Mouse (Mus musculus): ENCODE results near the gene Cebpb.

Gene Cebpb

GRCm38 (mm10) chr2:167691871-167692661 lies 3.4 kb downstream of the Cebpb start:
- no peak for DNase-seq (ENCODE audit: low spot score in 2 of 2)

DNA sequence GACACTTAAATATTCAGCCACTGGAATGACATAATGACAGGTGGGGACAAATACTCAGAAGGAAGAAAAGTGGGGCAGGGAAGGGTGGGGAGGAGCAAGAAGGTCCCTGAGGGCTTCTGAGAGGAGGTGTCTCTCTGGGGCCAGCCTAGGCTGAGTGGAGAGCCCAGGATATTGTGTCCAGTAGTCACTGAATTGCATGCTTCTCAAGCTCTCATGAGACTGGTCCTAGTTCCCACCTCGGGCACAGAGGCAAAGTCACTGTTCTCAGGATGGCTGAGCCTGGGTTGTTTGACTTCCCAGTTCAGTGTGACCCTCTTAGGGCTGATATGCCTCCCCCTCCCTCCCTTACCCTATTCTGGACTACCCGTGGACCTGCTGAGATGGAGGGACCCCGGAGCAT lies 4.1 kb downstream of the Cebpb start:
- DNase-seq (ENCODE audit: low spot score in 2 of 2), result no peak

DNA sequence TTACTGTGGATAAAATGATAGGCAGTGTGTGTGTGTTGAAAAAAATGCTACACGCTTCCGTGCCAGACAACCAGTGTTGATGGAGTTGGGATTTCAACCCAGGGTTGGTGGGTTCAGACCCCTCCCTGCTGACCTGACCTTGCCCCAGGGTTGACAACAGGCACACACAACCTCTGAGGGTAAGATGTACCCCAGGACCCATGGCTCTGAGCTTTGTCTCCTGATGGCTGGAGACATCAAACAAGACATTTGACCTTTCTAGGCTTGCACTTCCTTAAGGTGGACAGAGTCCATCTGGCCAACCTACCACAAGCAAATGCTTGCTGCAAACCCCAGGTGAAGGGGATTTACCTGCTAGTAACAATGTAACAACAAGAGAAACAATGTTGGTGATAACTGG lies 4.8 kb downstream of the Cebpb start:
- DNase-seq (ENCODE audit: low spot score in 2 of 2), result no peak

DNA sequence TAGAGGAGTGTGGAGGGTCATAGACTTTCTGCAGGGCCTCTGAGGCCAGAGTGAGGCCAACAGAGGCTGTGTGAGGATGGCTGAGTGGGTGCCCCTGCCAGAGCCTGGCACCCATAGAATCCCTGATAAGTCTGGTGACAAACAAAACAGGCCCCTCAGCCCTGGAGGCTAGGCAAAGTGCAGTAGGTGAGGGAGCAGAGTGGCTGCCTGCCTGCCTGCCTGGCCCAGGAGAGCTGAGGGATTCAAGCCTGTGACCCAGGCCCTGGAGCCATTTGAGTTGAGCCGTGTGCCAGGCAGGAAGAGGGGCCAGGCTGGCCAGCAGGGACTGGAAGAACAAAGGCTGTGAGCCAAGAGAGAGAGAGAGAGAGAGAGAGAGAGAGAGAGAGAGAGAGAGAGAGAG lies 5.5 kb downstream of the Cebpb start:
- DNase-seq (ENCODE audit: low spot score in 2 of 2), result peak in 1 of 2 experiments; percentile 59

DNA sequence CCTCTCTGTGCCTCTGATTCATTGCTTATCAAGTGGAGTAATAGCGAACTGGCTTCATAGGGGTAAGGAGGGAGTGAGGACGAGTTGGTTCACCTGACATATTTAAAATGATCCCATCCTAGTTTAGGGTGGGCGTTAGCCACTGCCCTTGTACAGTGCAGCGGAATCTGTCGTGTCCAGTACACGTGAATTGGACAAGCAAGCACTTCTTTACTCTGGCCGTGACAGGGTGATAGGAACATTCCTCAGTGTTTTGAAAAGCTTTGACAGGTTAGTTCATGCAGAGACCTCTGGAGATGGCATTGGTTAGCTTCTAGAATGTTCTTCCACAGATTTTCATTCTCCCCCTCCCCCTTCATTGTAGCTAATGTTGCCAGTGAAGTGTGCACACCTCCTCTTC lies 6.2 kb downstream of the Cebpb start:
- DNase-seq (ENCODE audit: low spot score in 2 of 2), result no peak

- no peak for DNase-seq (ENCODE audit: low spot score in 2 of 2)
These were observed 6.8 kb downstream of the Cebpb start for GRCm38 (mm10) chr2:167695491-167695890.

- no peak for DNase-seq (ENCODE audit: low spot score in 2 of 2)
These were observed 7.4 kb downstream of the Cebpb start for GRCm38 (mm10) chr2:167696143-167696542.

- DNase-seq (ENCODE audit: low spot score in 2 of 2), result peak; percentile 48 to 75
These were observed 9.2 kb downstream of the Cebpb start for GRCm38 (mm10) chr2:167697902-167698301.

DNA sequence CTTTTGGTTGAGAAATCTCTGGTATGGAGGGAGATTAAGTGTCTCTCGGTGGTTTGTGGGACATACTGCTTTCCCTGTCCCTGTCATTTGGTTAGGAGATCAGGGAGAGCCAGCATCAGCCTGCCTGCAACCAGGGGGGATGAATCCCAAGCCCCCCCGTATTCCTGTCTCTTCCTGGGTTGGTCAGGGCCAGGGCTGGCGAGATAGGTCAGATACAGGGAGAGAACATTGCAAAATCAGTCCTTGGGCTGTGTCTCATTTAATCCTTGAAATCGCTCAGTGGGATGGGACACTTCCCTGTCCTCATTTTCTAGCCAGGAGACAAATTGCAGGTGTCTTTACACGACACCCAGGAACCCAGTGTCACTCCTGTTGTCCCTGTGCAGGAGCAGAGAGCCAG lies 11.3 kb downstream of the Cebpb start:
- DNase-seq (ENCODE audit: low spot score in 2 of 2), result no peak

GRCm38 (mm10) chr2:167701472-167701871 lies 12.8 kb downstream of the Cebpb start:
- no peak for DNase-seq (ENCODE audit: low spot score in 2 of 2)

DNA sequence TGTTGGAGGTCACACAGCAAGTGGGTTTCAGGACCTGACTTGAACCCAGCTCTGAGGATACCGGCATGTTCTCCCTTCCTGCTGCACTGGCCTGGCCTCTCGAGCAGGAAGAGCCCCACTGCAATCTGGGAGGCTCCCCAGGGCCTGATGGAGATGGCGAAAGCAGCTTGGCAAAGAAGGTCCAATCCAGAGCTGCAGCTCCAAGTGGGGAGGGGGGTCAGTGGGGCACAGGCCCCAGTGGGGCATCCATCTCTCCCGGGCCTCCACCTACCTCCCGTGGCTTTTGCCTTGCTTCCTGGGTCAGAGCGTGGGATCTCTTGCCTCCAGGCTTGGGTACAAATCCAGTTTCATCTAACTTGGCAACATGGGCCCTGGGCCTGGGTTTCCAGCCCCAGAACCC lies 13.4 kb downstream of the Cebpb start:
- no peak for DNase-seq (ENCODE audit: low spot score in 2 of 2)

- no peak for DNase-seq (ENCODE audit: low spot score in 2 of 2)
These were observed 15.7 kb downstream of the Cebpb start for GRCm38 (mm10) chr2:167704409-167704808.

DNA sequence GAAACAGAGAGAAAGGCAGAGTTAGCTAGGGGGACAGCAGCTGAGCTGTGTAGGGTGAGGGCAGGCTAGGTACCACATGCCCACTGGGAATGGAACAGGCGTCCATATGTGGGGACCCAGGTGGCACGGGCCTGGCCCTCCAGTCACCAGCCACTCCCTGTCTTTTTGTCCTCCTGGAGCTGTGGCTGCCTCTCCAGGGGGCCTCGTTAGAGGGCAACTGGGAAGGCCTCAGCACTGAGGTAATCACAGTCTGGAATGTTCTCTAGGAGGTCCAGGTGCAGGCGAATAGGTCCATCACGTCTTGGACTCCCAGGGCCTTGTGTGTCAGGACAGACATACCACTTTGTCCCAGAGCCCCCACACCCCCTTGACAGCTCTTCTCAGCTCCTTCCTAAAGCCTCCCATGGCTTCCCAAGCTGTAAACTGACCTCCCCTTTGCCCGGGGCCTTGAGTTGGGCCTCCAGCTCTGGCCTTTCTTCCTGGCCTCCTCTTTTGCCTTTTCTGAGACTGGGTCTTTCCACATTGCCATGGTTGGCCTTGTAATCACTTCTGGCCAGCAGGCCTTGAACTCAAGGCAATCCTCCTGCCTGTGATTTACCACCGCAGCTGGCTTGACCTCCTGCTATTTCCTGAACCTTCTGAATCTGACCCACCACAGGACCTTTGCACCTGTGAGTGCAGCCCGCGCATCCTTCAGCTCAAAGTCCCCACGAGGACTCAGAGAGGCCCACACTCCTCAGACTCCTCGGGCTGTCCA lies 17.6 kb downstream of the Cebpb start:
- DNase-seq (ENCODE audit: low spot score in 2 of 2), result no peak

GRCm38 (mm10) chr2:167708373-167708772 lies 19.7 kb downstream of the Cebpb start:
- DNase-seq (ENCODE audit: low spot score in 2 of 2), result no peak

GRCm38 (mm10) chr2:167709969-167710368 lies 21.3 kb downstream of the Cebpb start:
- no peak for DNase-seq (ENCODE audit: low spot score in 2 of 2)

DNA sequence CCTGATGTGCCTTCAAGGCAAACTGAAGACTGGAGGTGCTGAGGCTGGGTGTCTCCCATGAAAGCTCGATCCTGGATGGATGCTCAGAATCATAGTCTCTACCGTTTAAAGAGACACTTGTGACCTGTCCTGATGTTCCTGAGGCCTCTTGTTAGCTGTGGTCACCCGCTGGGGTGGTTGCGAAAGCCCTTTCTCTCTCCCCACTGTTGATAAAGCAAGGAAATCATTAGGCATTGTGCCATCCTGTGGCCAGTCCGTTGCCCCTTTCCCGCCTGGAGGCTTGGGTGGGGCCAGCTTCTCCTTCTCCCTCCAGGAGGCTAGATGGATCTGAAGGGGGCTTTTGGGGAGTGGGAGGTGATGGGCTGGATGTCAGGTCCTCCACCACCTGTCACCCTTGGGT lies 21.9 kb downstream of the Cebpb start:
- DNase-seq (ENCODE audit: low spot score in 2 of 2), result no peak

- peak; percentile 32 to 76 for DNase-seq (ENCODE audit: low spot score in 2 of 2)
These were observed 24.4 kb downstream of the Cebpb start for GRCm38 (mm10) chr2:167712872-167713821.

DNA sequence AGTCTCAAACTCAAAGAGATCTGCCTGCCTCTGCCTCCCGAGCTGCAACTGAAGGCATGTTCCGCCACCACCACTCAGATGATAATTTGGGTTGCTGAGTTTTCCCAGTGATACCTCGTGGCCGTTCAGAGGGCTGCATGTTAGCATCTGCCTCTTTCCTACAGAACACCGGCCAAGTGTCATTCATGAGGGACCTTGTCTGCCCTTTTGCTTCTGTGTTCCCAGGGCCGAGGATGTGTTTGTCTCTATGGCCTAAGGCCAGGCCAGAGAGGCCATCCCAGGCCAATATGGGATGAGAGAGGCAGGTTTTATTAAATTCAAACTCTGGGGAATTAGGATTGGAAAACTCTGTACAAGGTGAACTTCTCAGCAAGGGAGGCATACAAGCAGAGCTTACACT lies 25.6 kb downstream of the Cebpb start:
- no peak for DNase-seq (ENCODE audit: low spot score in 2 of 2)

- DNase-seq (ENCODE audit: low spot score in 2 of 2), result no peak
These were observed 26.3 kb downstream of the Cebpb start for GRCm38 (mm10) chr2:167715008-167715407.

DNA sequence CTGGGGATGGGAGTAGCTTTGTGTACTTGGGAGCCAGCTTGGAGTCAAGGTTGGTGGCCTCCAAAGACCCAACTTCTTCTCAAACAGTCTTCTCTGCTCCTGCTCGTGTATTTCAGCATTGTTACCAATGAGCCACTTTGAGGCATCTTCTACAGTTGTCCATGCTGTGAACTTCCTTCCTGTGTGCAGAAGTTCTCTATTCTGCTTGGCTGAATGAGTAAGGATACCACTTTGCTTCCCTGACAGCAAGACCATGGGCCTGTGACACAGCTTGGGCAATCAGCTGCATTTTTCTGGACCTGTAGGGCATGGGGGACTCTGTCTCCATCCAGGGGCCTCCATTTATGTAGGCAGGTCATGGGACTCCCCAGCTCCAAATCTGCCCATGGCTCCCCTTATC lies 28.5 kb downstream of the Cebpb start:
- no peak for DNase-seq (ENCODE audit: low spot score in 2 of 2)

DNA sequence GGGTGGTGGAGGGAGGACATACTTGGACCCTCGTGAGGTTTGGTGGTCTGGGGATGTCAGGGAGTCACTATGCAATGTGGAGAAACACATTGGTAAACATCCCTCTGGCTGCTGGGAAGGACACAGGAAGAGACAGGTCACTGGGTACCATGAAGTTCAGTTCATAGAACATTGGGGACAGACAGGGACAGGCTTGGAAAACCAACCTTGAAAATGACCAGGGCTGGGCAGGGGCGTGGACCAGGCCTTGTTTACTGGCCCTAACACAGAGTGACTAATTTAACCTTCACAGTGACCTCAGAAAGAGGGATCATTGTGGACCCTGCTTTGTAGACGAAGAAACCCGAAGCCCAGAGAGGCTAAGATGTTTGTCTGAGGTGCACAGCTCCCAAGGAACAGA lies 30.8 kb downstream of the Cebpb start:
- no peak for DNase-seq (ENCODE audit: low spot score in 2 of 2)
